Mouse (Mus musculus) ES-Bruce4 (cell line): ENCODE data around the gene 1700037H04Rik. TPM values are rescaled to one million over a fixed set of nuclear protein-coding genes. Genes with fewer than 3 reads are reported as not detected.

Source experiments
- H3K27ac ChIP-seq: 2 replicates; pipeline ENCODE4 v1.5.1; 2012; ENCODE audit warnings: low read length, inconsistent platforms; ENCODE audit not compliant: insufficient read depth
- H3K27me3 ChIP-seq: 2 replicates; pipeline ENCODE4 v1.6.1; 2012; ENCODE audit warnings: mild to moderate bottlenecking, low read length, inconsistent platforms; ENCODE audit not compliant: control insufficient read depth, poor library complexity, insufficient read depth, severe bottlenecking
- H3K36me3 ChIP-seq: 2 replicates; pipeline ENCODE4 v1.6.1; 2012; ENCODE audit warnings: inconsistent platforms, mild to moderate bottlenecking, low read length, moderate library complexity; ENCODE audit not compliant: control insufficient read depth, poor library complexity, insufficient read depth, severe bottlenecking
- H3K4me1 ChIP-seq: one replicate; pipeline ENCODE4 v1.8.1; 2011; ENCODE audit warnings: low read length; ENCODE audit not compliant: control insufficient read depth, insufficient read depth
- H3K4me3 ChIP-seq: 2 replicates; pipeline ENCODE4 v1.5.1; 2011; ENCODE audit warnings: low read depth, mild to moderate bottlenecking, low read length
- H3K9ac ChIP-seq: 2 replicates; pipeline ENCODE4 v1.6.1; 2012; ENCODE audit warnings: low read depth, mild to moderate bottlenecking, inconsistent platforms; ENCODE audit not compliant: poor library complexity, severe bottlenecking
- H3K9me3 ChIP-seq: replicated peaks from 2 replicates; pipeline ENCODE4 v1.6.1; 2012; ENCODE audit warnings: mild to moderate bottlenecking, low read length, inconsistent platforms; ENCODE audit not compliant: control insufficient read depth, poor library complexity, insufficient read depth, severe bottlenecking
- CTCF ChIP-seq: IDR thresholded peaks from one replicate; pipeline ENCODE4 v1.8.1; 2011; ENCODE audit warnings: low read depth, low read length
- EP300 ChIP-seq: IDR thresholded peaks from 2 replicates; pipeline ENCODE4 v1.6.1; 2011; ENCODE audit warnings: low read depth, low read length; ENCODE audit not compliant: insufficient read depth
- POLR2A ChIP-seq: IDR thresholded peaks from one replicate; pipeline ENCODE4 v1.8.1; 2011; ENCODE audit warnings: low read length; ENCODE audit not compliant: insufficient read depth
- polyA plus RNA-seq: library from polyadenylated mRNA; stranded (reverse); fragments of >200 nt; gene quantifications from 2 replicates; pipeline ENCODE4 v1.2.4, GENCODE M21; 2011; ENCODE audit warnings: low read depth; ENCODE audit not compliant: missing spikeins, insufficient read depth, insufficient read length

Gene 1700037H04Rik
- polyA plus RNA-seq, 1 experiment = 79.8 TPM

- Histone ChIP-seq H3K36me3 (no peaks in the 10 kb centered on the region), H3K4me1 (peaks cover 6% of the 10 kb centered on the region), H3K4me3 (no peak overlapping the region), H3K27me3 (no peaks in the 10 kb centered on the region), H3K9ac (no peak overlapping the region), H3K27ac (no peak overlapping the region), H3K9me3 (no peaks in the 10 kb centered on the region)
- TF ChIP-seq CTCF = no peak
- TF ChIP-seq POLR2A = no peak
- no peak for TF ChIP-seq EP300
Observed at GRCm38 (mm10) chr2:131175945-131176309, 16.0 kb upstream of the 1700037H04Rik start.

GRCm38 (mm10) chr2:131175286-131175944 is 15.5 kb upstream of the 1700037H04Rik start:
- H3K36me3 ChIP-seq = no peaks in the 10 kb centered on the region
- no peaks in the 10 kb centered on the region for H3K9me3 ChIP-seq
- no peaks in the 10 kb centered on the region for H3K27me3 ChIP-seq
- peaks cover 6% of the 10 kb centered on the region for H3K4me1 ChIP-seq
- TF ChIP-seq CTCF (no peak), EP300 (no peak), POLR2A (no peak)
- H3K27ac ChIP-seq = no peak overlapping the region
- no peak overlapping the region for H3K4me3 ChIP-seq
- H3K9ac ChIP-seq = no peak overlapping the region

GRCm38 (mm10) chr2:131174700-131175099 is 14.8 kb upstream of the 1700037H04Rik start:
- peaks cover 6% of the 10 kb centered on the region for H3K4me1 ChIP-seq
- peak overlapping the region; percentile 84 for H3K4me3 ChIP-seq
- H3K36me3 ChIP-seq = no peaks in the 10 kb centered on the region
- H3K9ac ChIP-seq = no peak overlapping the region
- H3K27me3 ChIP-seq = no peaks in the 10 kb centered on the region
- TF ChIP-seq CTCF = no peak
- no peak for TF ChIP-seq POLR2A
- TF ChIP-seq EP300 = no peak
- no peaks in the 10 kb centered on the region for H3K9me3 ChIP-seq
- H3K27ac ChIP-seq = no peak overlapping the region

- no peak overlapping the region for H3K27ac ChIP-seq
- no peaks in the 10 kb centered on the region for H3K9me3 ChIP-seq
- TF ChIP-seq CTCF = no peak
- TF ChIP-seq EP300 = no peak
- no peak for TF ChIP-seq POLR2A
- H3K4me3 ChIP-seq = no peak overlapping the region
- no peaks in the 10 kb centered on the region for H3K36me3 ChIP-seq
- no peaks in the 10 kb centered on the region for H3K27me3 ChIP-seq
- H3K9ac ChIP-seq = no peak overlapping the region
- H3K4me1 ChIP-seq = peaks cover 4% of the 10 kb centered on the region
Observed at GRCm38 (mm10) chr2:131172322-131172721, 12.4 kb upstream of the 1700037H04Rik start.

- H3K9me3 ChIP-seq = no peaks in the 10 kb centered on the region
- H3K27ac ChIP-seq = no peak overlapping the region
- peak overlapping the region; percentile 41 for H3K4me3 ChIP-seq
- H3K27me3 ChIP-seq = no peaks in the 10 kb centered on the region
- peak overlapping the region; percentile 50 for H3K9ac ChIP-seq
- H3K36me3 ChIP-seq = no peaks in the 10 kb centered on the region
- no peak for TF ChIP-seq POLR2A
- TF ChIP-seq CTCF = peak; percentile 16
- peaks cover 2% of the 10 kb centered on the region for H3K4me1 ChIP-seq
Observed at GRCm38 (mm10) chr2:131171401-131172104, 11.7 kb upstream of the 1700037H04Rik start.

GRCm38 (mm10) chr2:131170936-131171335 is 11.1 kb upstream of the 1700037H04Rik start:
- Histone ChIP-seq H3K9ac (peak overlapping the region; percentile 50), H3K9me3 (no peaks in the 10 kb centered on the region)

More at GRCm38 (mm10) chr2:131170936-131171335, 11.1 kb upstream of the 1700037H04Rik start:
- Histone ChIP-seq H3K4me1 (peaks cover 2% of the 10 kb centered on the region), H3K36me3 (no peaks in the 10 kb centered on the region), H3K27ac (no peak overlapping the region), H3K27me3 (no peaks in the 10 kb centered on the region), H3K4me3 (peak overlapping the region; percentile 41)
- no peak for TF ChIP-seq EP300
